Mouse (Mus musculus) inflammation-experienced regulatory T-cells (primary cell): Measurements from ENCODE around the gene Csnk1g2. TPM values are rescaled to one million over a fixed set of nuclear protein-coding genes. Genes with fewer than 3 reads are reported as not detected.

Experiments
- polyA plus RNA-seq, 2 experiments: library from polyadenylated mRNA; unstranded; fragments of 100-300 nt; shearing (Covaris generic); gene quantifications; one replicate each; pipeline ENCODE4 v1.2.1; 2017

Gene Csnk1g2
- polyA plus RNA-seq: 100 to 1,000 TPM; 291 to 363 TPM

GRCm38 (mm10) chr10:80622661-80623456 lies at the start of gene Csnk1g2:
Gene Csnk1g2, plus strand, starts transcription at chr10:80622838.

GRCm38 (mm10) chr10:80577195-80578130 lies 45.2 kb upstream of the Csnk1g2 start, which contains the start of gene Klf16:
Gene Klf16, minus strand, starts transcription at chr10:80577321.

GRCm38 (mm10) chr10:80589879-80590854 lies 32.5 kb upstream of the Csnk1g2 start, which contains the start of gene Abhd17a:
Gene Abhd17a, minus strand, starts transcription at chr10:80590341.

GRCm38 (mm10) chr10:80602698-80603325 lies 19.8 kb upstream of the Csnk1g2 start, which contains the start of the genes Scamp4 and Adat3:
Gene Scamp4, plus strand, starts transcription at chr10:80602872.
Gene Adat3, plus strand, starts transcription at chr10:80602880.

GRCm38 (mm10) chr10:80605721-80606120 lies 16.9 kb upstream of the Csnk1g2 start, which contains the start of gene Gm49322:
Gene Gm49322, plus strand, starts transcription at chr10:80606021.

GRCm38 (mm10) chr10:80656863-80657623 lies 34.4 kb downstream of the Csnk1g2 start, which contains the start of gene Btbd2:
Gene Btbd2, minus strand, starts transcription at chr10:80657071.

GRCm38 (mm10) chr10:80677942-80678436 lies 55.4 kb downstream of the Csnk1g2 start, which contains the start of gene Mknk2:
Gene Mknk2, minus strand, starts transcription at chr10:80678112.

Other genes with a start within 250 kb of the Csnk1g2 start
- gene Mex3d, start 235.2 kb upstream of the Csnk1g2 start, polyA plus RNA-seq: 1 to 10 TPM; 6.6 to 7.5 TPM
- gene Mbd3, start 223.3 kb upstream of the Csnk1g2 start, polyA plus RNA-seq: 100 to 1,000 TPM; 174 to 191 TPM
- gene Uqcr11, start 216.0 kb upstream of the Csnk1g2 start, polyA plus RNA-seq: 100 to 1,000 TPM; 185 to 241 TPM
- 100 to 1,000 TPM; 105 to 121 TPM for gene Tcf3, start 189.2 kb upstream of the Csnk1g2 start, polyA plus RNA-seq
- under 1 TPM; 0.05 to 0.23 TPM for gene Onecut3, start 128.0 kb upstream of the Csnk1g2 start, polyA plus RNA-seq
- under 1 TPM; 0.06 to 0.73 TPM for gene Atp8b3, start 83.7 kb upstream of the Csnk1g2 start, polyA plus RNA-seq
- gene Rexo1, start 61.3 kb upstream of the Csnk1g2 start, polyA plus RNA-seq: 10 to 100 TPM; 49.1 to 59.0 TPM
- gene Klf16, start 45.5 kb upstream of the Csnk1g2 start, polyA plus RNA-seq: 10 to 100 TPM in 1 of 2 experiments, 1 to 10 TPM in 1; 9.0 to 14.4 TPM
- 100 to 1,000 TPM; 142 to 155 TPM for gene Abhd17a, start 32.5 kb upstream of the Csnk1g2 start, polyA plus RNA-seq
- gene Scamp4, start 20.0 kb upstream of the Csnk1g2 start, polyA plus RNA-seq: 100 to 1,000 TPM; 108 to 122 TPM
- 1 to 10 TPM; 5.9 to 9.2 TPM for gene Adat3, start 20.0 kb upstream of the Csnk1g2 start, polyA plus RNA-seq
- 10 to 100 TPM in 1 of 2 experiments, 1 to 10 TPM in 1; 7.1 to 12.4 TPM for gene Gm49322, start 16.8 kb upstream of the Csnk1g2 start, polyA plus RNA-seq
- gene Btbd2, start 34.2 kb downstream of the Csnk1g2 start, polyA plus RNA-seq: 10 to 100 TPM; 31.9 to 36.5 TPM
- 100 to 1,000 TPM; 166 to 167 TPM for gene Mknk2, start 55.3 kb downstream of the Csnk1g2 start, polyA plus RNA-seq
- gene Mob3a, start 79.1 kb downstream of the Csnk1g2 start, polyA plus RNA-seq: 100 to 1,000 TPM; 283 to 285 TPM
- gene Izumo4, start 79.3 kb downstream of the Csnk1g2 start, polyA plus RNA-seq: 100 to 1,000 TPM; 131 to 176 TPM
- 10 to 100 TPM; 72.7 to 75.1 TPM for gene Ap3d1, start 119.4 kb downstream of the Csnk1g2 start, polyA plus RNA-seq
- gene Dot1l, start 132.4 kb downstream of the Csnk1g2 start, polyA plus RNA-seq: 10 to 100 TPM; 14.5 to 16.0 TPM
- gene Sf3a2, start 175.4 kb downstream of the Csnk1g2 start, polyA plus RNA-seq: 10 to 100 TPM; 70.1 to 83.3 TPM
- gene Plekhj1, start 175.8 kb downstream of the Csnk1g2 start, polyA plus RNA-seq: 100 to 1,000 TPM; 257 to 326 TPM
- under 1 TPM in 1 of 2 experiments, not detected in 1; 0.33 TPM for gene Amh, start 182.4 kb downstream of the Csnk1g2 start, polyA plus RNA-seq
- 1 to 10 TPM in 1 of 2 experiments, not detected in 1; 1.4 TPM for gene Jsrp1, start 190.7 kb downstream of the Csnk1g2 start, polyA plus RNA-seq
- gene Oaz1, start 203.8 kb downstream of the Csnk1g2 start, polyA plus RNA-seq: 1,000 to 10,000 TPM; 1,795 to 1,959 TPM
- under 1 TPM; 0.14 to 0.66 TPM for gene Lingo3, start 221.2 kb downstream of the Csnk1g2 start, polyA plus RNA-seq
- 100 to 1,000 TPM; 146 to 150 TPM for gene Lsm7, start 232.4 kb downstream of the Csnk1g2 start, polyA plus RNA-seq
- 10 to 100 TPM; 30.1 to 44.5 TPM for gene Sppl2b, start 232.4 kb downstream of the Csnk1g2 start, polyA plus RNA-seq
- under 1 TPM; 0.07 to 0.61 TPM for gene Tmprss9, start 249.0 kb downstream of the Csnk1g2 start, polyA plus RNA-seq